Mouse (Mus musculus): ENCODE measurements at regions not wholly inside any gene's neighbourhood (a gene's known extent, or its start where the extent isn't known, plus 50 kb on each side); places are given as distances from the start of the nearest gene placed in this dataset.

DNA sequence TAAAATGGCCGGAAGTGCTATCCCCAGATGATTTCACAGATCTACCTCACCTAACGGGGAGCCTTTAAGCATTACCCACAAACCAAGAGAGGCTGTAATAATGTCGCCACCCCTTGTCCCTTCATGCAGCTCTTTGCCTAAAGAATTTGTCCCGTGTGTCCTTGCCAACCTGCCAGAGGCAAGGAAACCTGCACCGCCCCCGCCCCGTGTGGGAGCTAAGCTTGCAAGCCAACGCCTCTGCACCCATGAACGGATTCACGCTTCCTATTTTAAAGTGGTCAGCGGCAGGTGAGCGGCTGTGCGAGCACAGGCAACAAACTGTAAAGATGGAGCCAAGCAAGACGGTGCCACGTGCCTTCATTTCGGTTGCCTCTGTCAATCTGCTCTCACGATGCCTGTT lies 63.1 kb downstream of the Gm11011 start:
- WGBS (ENCODE audit: insufficient replicate concordance) = 73% methylated on average over 17 of the region's 17 CpGs
- Histone ChIP-seq H3K27me3 (ENCODE audit: control insufficient read depth, insufficient read depth, low read depth, low read length) (no peaks in the 10 kb centered on the region), H3K4me1 (ENCODE audit: control insufficient read depth, low read depth, low read length) (no peaks in the 10 kb centered on the region), H3K4me3 (ENCODE audit: low read depth, low read length) (no peak overlapping the region), H3K9ac (ENCODE audit: low read depth, low read length) (no peak overlapping the region), H3K36me3 (ENCODE audit: control insufficient read depth, insufficient read depth) (no peaks in the 10 kb centered on the region), H3K9me3 (replicated peaks; ENCODE audit: control insufficient read depth, low read length) (no peaks in the 10 kb centered on the region), H3K4me2 (ENCODE audit: low read depth, low read length) (no peak overlapping the region), H3K27ac (ENCODE audit: low read length) (no peak overlapping the region)
- no peak for ATAC-seq (ENCODE audit: low read depth)

DNA sequence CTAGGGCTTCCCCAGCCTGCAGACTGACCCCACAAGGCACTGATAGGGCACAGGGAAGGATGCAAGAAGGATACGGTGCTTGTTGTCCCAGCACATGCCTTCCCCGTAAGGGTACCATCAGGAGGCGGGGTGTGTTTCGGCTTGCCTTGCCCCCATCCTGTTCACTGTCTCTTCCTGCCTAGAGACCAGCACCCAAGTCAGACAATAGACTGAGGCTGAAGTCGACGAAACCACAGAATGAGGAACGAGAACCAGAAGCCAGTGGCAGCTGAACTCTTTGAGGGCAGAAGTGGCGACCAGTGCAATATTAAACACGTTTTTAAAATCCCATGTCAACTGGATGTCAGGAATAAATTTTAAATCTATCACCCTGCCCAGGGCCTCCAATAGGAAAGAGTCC lies 67.6 kb downstream of the Gm11011 start:
- H3K9me3 ChIP-seq (replicated peaks; ENCODE audit: control insufficient read depth, low read length) = no peaks in the 10 kb centered on the region
- WGBS (ENCODE audit: insufficient replicate concordance) = 20% methylated on average over 9 of the region's 9 CpGs

DNA sequence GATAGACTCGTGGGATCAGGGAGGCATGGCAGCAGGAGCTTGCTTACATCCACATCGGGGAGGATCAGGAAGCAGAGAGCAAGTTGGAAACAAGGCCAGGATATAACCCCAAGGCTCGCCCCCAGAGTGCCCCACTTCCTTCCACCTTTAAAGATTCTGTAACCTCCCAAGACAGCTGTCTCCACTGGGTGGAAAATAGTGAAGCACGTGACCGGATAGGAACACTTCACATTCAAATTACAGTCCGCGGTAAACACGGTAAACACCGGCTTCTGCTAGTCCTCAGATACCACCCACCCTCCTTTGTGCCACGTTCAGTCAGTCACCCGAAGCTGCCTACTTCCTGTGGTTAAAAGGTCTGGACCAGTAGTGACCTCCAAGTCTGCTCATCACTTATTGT lies 72.2 kb downstream of the Gm11011 start:
- no peak overlapping the region for H3K4me3 ChIP-seq (ENCODE audit: low read depth, low read length)
- H3K36me3 ChIP-seq (ENCODE audit: control insufficient read depth, insufficient read depth) = no peaks in the 10 kb centered on the region
- ATAC-seq (ENCODE audit: low read depth) = peak; percentile 39; the same call in 1 of the 2 replicates
- H3K4me1 ChIP-seq (ENCODE audit: control insufficient read depth, low read depth, low read length) = no peaks in the 10 kb centered on the region
- no peak overlapping the region for H3K4me2 ChIP-seq (ENCODE audit: low read depth, low read length)
- H3K27me3 ChIP-seq (ENCODE audit: control insufficient read depth, insufficient read depth, low read depth, low read length) = no peaks in the 10 kb centered on the region
- H3K27ac ChIP-seq (ENCODE audit: low read length) = no peak overlapping the region
- H3K9me3 ChIP-seq (replicated peaks; ENCODE audit: control insufficient read depth, low read length) = no peaks in the 10 kb centered on the region
- no peak overlapping the region for H3K9ac ChIP-seq (ENCODE audit: low read depth, low read length)
- WGBS (ENCODE audit: insufficient replicate concordance) = 27% methylated on average over 11 of the region's 11 CpGs

More for the DNA sequence above, 67.6 kb downstream of the Gm11011 start:
- Histone ChIP-seq H3K27ac (ENCODE audit: low read length) (no peak overlapping the region), H3K27me3 (ENCODE audit: control insufficient read depth, insufficient read depth, low read depth, low read length) (no peaks in the 10 kb centered on the region), H3K4me3 (ENCODE audit: low read depth, low read length) (no peak overlapping the region), H3K9ac (ENCODE audit: low read depth, low read length) (no peak overlapping the region), H3K4me2 (ENCODE audit: low read depth, low read length) (no peak overlapping the region), H3K4me1 (ENCODE audit: control insufficient read depth, low read depth, low read length) (no peaks in the 10 kb centered on the region), H3K36me3 (ENCODE audit: control insufficient read depth, insufficient read depth) (no peaks in the 10 kb centered on the region)
- no peak for ATAC-seq (ENCODE audit: low read depth)

DNA sequence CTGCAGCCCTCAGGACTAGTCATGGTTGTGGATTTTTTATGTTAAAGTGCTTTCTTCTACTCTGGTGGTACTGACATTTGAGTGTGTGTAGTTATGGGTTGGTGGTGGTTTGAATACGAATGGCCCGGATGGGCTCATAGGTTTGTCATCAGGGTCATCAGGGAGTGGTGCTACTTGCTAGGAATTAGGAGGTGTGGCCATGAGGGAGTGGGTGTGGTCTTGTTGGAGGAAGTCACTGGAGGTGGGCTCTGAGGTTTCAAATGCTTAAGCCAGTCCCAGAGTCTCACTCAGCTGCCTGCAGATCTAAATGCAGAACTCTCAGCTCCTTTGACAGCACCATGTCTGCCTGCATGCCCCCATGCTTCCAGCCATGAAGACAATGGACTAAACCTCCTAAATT lies 76.8 kb downstream of the Gm11011 start:
- Histone ChIP-seq H3K36me3 (ENCODE audit: control insufficient read depth, insufficient read depth) (no peaks in the 10 kb centered on the region), H3K4me2 (ENCODE audit: low read depth, low read length) (no peak overlapping the region), H3K4me1 (ENCODE audit: control insufficient read depth, low read depth, low read length) (no peaks in the 10 kb centered on the region), H3K27me3 (ENCODE audit: control insufficient read depth, insufficient read depth, low read depth, low read length) (no peaks in the 10 kb centered on the region), H3K9me3 (replicated peaks; ENCODE audit: control insufficient read depth, low read length) (no peaks in the 10 kb centered on the region), H3K27ac (ENCODE audit: low read length) (no peak overlapping the region), H3K4me3 (ENCODE audit: low read depth, low read length) (no peak overlapping the region), H3K9ac (ENCODE audit: low read depth, low read length) (no peak overlapping the region)
- 90% methylated on average over 2 of the region's 2 CpGs for WGBS (ENCODE audit: insufficient replicate concordance)
- no peak for ATAC-seq (ENCODE audit: low read depth)

DNA sequence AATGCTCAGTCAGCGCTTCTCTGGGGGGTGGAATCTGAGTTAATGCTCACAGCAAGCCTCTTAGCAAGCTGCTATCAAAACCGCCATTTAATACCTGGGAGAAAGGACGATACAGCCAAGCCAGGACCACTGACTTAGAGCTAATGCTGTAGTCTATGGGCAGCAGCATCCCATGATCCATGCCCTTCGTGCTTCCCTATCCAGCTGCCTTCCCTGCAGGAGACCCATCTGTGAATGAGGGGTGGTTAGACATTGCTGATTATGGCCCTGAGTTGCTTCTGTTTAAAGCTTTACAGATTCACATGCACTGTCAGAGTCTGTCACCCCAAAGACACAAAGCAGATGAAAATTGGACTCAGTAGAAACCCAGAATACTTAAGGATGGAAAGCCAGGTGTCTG lies 78.1 kb downstream of the Gm11011 start:
- H3K4me2 ChIP-seq (ENCODE audit: low read depth, low read length) = no peak overlapping the region
- WGBS (ENCODE audit: insufficient replicate concordance) = 66% methylated on average over 4 of the region's 4 CpGs
- no peaks in the 10 kb centered on the region for H3K4me1 ChIP-seq (ENCODE audit: control insufficient read depth, low read depth, low read length)
- H3K36me3 ChIP-seq (ENCODE audit: control insufficient read depth, insufficient read depth) = no peaks in the 10 kb centered on the region
- no peak overlapping the region for H3K9ac ChIP-seq (ENCODE audit: low read depth, low read length)
- no peaks in the 10 kb centered on the region for H3K27me3 ChIP-seq (ENCODE audit: control insufficient read depth, insufficient read depth, low read depth, low read length)
- no peak for ATAC-seq (ENCODE audit: low read depth)
- H3K27ac ChIP-seq (ENCODE audit: low read length) = no peak overlapping the region
- H3K4me3 ChIP-seq (ENCODE audit: low read depth, low read length) = no peak overlapping the region
- no peaks in the 10 kb centered on the region for H3K9me3 ChIP-seq (replicated peaks; ENCODE audit: control insufficient read depth, low read length)

DNA sequence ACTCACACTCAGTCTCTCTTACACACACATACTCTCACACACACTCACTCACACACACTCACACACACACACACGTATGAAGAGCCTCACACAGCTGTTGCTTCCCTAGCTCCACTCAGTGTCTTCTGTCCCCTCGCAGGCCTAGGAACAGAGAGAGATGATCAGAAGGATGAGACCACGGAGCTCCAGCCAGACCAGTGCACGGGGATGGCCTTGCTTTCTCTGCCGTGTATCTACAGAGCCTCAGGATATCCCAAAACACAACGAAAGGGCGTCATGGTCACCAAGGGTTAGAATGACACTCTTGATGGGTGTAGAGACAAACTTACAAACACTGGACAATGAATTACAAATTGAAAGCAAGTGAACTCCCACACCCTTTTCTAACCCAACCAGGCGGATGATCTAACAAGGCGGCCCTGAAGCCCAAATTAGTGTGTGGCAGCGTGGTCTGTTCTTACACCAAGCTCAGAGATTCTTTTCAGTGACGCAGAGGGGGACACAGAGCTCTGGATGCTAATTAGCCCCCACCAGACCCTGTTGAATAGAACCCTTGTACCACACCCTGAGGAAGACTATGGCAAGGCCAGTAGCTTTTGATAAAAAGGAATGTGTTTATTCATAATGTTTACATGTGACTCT lies 83.0 kb downstream of the Gm11011 start:
- Histone ChIP-seq H3K9ac (ENCODE audit: low read depth, low read length) (no peak overlapping the region), H3K4me1 (ENCODE audit: control insufficient read depth, low read depth, low read length) (no peaks in the 10 kb centered on the region), H3K27me3 (ENCODE audit: control insufficient read depth, insufficient read depth, low read depth, low read length) (no peaks in the 10 kb centered on the region), H3K4me2 (ENCODE audit: low read depth, low read length) (no peak overlapping the region), H3K9me3 (replicated peaks; ENCODE audit: control insufficient read depth, low read length) (no peaks in the 10 kb centered on the region), H3K36me3 (ENCODE audit: control insufficient read depth, insufficient read depth) (no peaks in the 10 kb centered on the region), H3K27ac (ENCODE audit: low read length) (no peak overlapping the region), H3K4me3 (ENCODE audit: low read depth, low read length) (no peak overlapping the region)
- ATAC-seq (ENCODE audit: low read depth) = no peak
- WGBS (ENCODE audit: insufficient replicate concordance) = 76% methylated on average over 11 of the region's 11 CpGs

DNA sequence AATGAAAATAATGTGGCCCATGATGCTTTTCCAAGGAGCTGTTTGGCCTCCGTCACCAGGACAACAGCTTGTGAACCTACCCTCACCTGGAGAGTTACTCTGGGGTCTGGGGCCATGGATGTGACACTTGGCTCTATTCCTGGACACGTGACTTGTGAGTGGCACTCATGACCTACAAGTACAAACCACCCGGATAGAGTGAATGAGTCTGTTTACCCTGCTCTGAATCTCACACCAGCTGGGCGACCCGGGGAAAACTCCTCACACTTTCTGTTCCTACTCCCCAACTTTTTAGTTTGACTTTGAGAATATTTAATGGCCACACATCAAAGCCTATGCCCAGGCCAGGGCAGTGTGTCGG lies 84.0 kb downstream of the Gm11011 start:
- Histone ChIP-seq H3K9ac (ENCODE audit: low read depth, low read length) (no peak overlapping the region), H3K9me3 (replicated peaks; ENCODE audit: control insufficient read depth, low read length) (no peaks in the 10 kb centered on the region), H3K4me2 (ENCODE audit: low read depth, low read length) (no peak overlapping the region), H3K4me1 (ENCODE audit: control insufficient read depth, low read depth, low read length) (no peaks in the 10 kb centered on the region), H3K27ac (ENCODE audit: low read length) (no peak overlapping the region), H3K27me3 (ENCODE audit: control insufficient read depth, insufficient read depth, low read depth, low read length) (no peaks in the 10 kb centered on the region), H3K4me3 (ENCODE audit: low read depth, low read length) (no peak overlapping the region), H3K36me3 (ENCODE audit: control insufficient read depth, insufficient read depth) (no peaks in the 10 kb centered on the region)
- no peak for ATAC-seq (ENCODE audit: low read depth)
- WGBS (ENCODE audit: insufficient replicate concordance) = 65% methylated on average over 6 of the region's 6 CpGs

DNA sequence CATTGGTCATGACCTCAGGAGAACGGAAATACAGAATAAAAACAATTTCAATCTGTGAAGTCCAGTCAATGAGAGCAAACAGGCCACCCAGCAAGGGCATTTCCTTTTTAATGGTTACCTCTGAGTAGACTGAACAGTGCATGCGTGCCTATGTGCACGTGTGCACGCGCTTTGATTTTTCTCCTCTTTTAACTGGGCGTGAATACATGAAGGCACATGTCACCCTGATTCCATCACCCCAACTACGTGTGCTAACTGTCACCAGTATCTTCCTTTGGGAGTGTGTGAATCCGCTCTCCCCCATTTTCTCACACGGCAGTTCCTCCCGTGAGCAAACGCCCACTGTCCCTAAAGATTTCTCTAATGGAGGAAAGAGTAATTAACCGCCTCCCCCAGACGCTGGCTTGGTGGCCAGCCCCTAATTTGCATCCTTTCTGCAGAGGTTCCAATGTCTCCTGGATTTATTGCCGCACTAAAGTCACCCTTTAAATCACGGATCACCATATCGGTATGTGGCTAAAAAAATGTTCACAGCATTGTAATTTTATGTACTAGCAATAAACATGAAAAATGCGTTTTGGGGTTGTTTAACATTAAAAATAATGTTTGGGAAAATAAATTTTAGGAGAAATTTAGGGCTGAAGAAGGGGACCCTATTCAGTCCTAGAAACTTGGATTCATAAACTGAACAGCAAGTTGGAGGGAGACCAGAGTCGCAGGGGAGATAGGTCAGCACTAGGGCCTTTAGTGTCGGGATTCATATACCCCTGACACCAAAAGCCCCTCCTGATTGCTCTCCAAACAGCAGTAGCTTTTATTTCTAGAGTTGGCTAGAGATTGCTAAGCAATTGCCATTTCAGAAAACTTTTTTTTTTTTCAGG lies 84.6 kb downstream of the Gm11011 start:
- no peaks in the 10 kb centered on the region for H3K4me1 ChIP-seq (ENCODE audit: control insufficient read depth, low read depth, low read length)
- no peak overlapping the region for H3K27ac ChIP-seq (ENCODE audit: low read length)
- H3K36me3 ChIP-seq (ENCODE audit: control insufficient read depth, insufficient read depth) = no peaks in the 10 kb centered on the region
- H3K4me2 ChIP-seq (ENCODE audit: low read depth, low read length) = no peak overlapping the region
- no peaks in the 10 kb centered on the region for H3K27me3 ChIP-seq (ENCODE audit: control insufficient read depth, insufficient read depth, low read depth, low read length)
- no peaks in the 10 kb centered on the region for H3K9me3 ChIP-seq (replicated peaks; ENCODE audit: control insufficient read depth, low read length)
- no peak overlapping the region for H3K9ac ChIP-seq (ENCODE audit: low read depth, low read length)
- no peak for ATAC-seq (ENCODE audit: low read depth)
- no peak overlapping the region for H3K4me3 ChIP-seq (ENCODE audit: low read depth, low read length)
- 62% methylated on average over 19 of the region's 19 CpGs for WGBS (ENCODE audit: insufficient replicate concordance)

DNA sequence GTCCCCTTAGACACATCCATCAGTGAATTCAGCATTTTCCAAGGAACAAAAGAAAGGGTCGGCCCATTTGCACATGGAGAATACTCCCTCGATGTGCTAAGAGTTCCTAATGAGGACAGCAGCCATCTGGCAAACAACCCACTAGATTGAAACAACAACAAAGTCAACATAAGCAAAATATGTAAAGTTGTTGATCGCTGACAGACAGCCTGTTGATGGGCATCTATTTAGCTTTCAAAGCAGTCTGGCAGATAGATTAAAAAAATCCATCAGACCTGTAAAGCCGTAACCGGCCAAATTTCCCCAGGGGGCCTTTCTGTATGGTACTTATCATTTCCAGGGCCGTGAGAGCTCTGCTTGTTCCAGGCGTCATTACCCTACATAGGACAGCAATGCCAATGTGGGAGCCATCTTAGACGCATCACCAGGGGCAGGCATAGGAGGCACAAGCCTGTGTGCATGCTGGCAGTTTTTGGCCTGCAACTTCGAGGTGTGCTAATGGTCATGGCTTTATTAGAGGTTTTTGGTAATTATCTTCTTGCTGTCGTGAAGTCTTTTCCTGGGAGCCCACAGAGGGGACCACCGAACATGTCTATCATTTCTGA lies 85.7 kb downstream of the Gm11011 start:
- no peaks in the 10 kb centered on the region for H3K9me3 ChIP-seq (replicated peaks; ENCODE audit: control insufficient read depth, low read length)
- H3K27me3 ChIP-seq (ENCODE audit: control insufficient read depth, insufficient read depth, low read depth, low read length) = no peaks in the 10 kb centered on the region
- no peaks in the 10 kb centered on the region for H3K4me1 ChIP-seq (ENCODE audit: control insufficient read depth, low read depth, low read length)
- ATAC-seq (ENCODE audit: low read depth) = no peak
- no peak overlapping the region for H3K9ac ChIP-seq (ENCODE audit: low read depth, low read length)
- H3K27ac ChIP-seq (ENCODE audit: low read length) = no peak overlapping the region
- no peak overlapping the region for H3K4me3 ChIP-seq (ENCODE audit: low read depth, low read length)
- no peak overlapping the region for H3K4me2 ChIP-seq (ENCODE audit: low read depth, low read length)
- H3K36me3 ChIP-seq (ENCODE audit: control insufficient read depth, insufficient read depth) = no peaks in the 10 kb centered on the region
- whole genome bisulfite sequencing (ENCODE audit: insufficient replicate concordance) = 65% methylated on average over 11 of the region's 11 CpGs
